ENCODE assay signal across 9 mouse cellular contexts in genomic region chr1:177639931-177640846, GRCm38 (mm10).
DNase-seq lines count a peak whose midpoint lies in the region; ATAC-seq lines count a peak whose summit lies in the region.
"Had no signal": no experiment of that assay in that cellular context is flagged by ENCODE, and none has a peak within 500 bp of the region (broad histone marks: within the 10 kb centered on the region; RNA-seq: fewer than 3 reads in every experiment).

No protein-coding gene starts in this region.

- H3K9me3 ChIP-seq in kidney, embryonic 16.5 days (ENCODE audit: low read length) = no peaks in the 10 kb centered on the region
- H3K9me3 ChIP-seq in embryonic facial prominence, embryonic 15.5 days (replicated peaks) = no peaks in the 10 kb centered on the region
- H3K9me3 ChIP-seq in limb, embryonic 12.5 days = no peaks in the 10 kb centered on the region
- H3K9me3 ChIP-seq: liver, embryonic 15.5 days had no signal

- H3K4me2 ChIP-seq in kidney, embryonic 16.5 days (replicated peaks; ENCODE audit: low read depth, low read length) = 0 out of 2 replicates have a peak overlapping the region, but pooled peaks have one; percentile 30
- peak overlapping the region; percentile 41 for H3K4me2 ChIP-seq in embryonic facial prominence, embryonic 15.5 days (replicated peaks)
- peak overlapping the region; percentile 56 for H3K4me2 ChIP-seq in limb, embryonic 12.5 days
- H3K4me2 ChIP-seq: liver, embryonic 15.5 days had no signal

- no peaks in the 10 kb centered on the region for H3K36me3 ChIP-seq in kidney, embryonic 16.5 days (ENCODE audit: insufficient read depth, low read length)
- no peaks in the 10 kb centered on the region for H3K36me3 ChIP-seq in embryonic facial prominence, embryonic 15.5 days
- H3K36me3 ChIP-seq in limb, embryonic 12.5 days = no peaks in the 10 kb centered on the region
- H3K36me3 ChIP-seq: liver, embryonic 15.5 days had no signal

- no peaks in the 10 kb centered on the region for H3K27me3 ChIP-seq in kidney, embryonic 16.5 days (ENCODE audit: insufficient read depth, low read length)
- H3K27me3 ChIP-seq in embryonic facial prominence, embryonic 15.5 days = no peaks in the 10 kb centered on the region
- no peaks in the 10 kb centered on the region for H3K27me3 ChIP-seq in limb, embryonic 12.5 days
- H3K27me3 ChIP-seq: liver, embryonic 15.5 days had no signal

- whole genome bisulfite sequencing in kidney, embryonic 16.5 days = 29% methylated on average over 20 of the region's 20 CpGs
- WGBS in embryonic facial prominence, embryonic 15.5 days = 17% methylated on average over 20 of the region's 20 CpGs
- 24% methylated on average over 20 of the region's 20 CpGs for WGBS in limb, embryonic 12.5 days

- peaks cover 35% of the 10 kb centered on the region for H3K4me1 ChIP-seq in kidney, embryonic 16.5 days (ENCODE audit: insufficient read depth, low read length)
- peaks cover 15% of the 10 kb centered on the region for H3K4me1 ChIP-seq in embryonic facial prominence, embryonic 15.5 days
- peaks cover 19% of the 10 kb centered on the region for H3K4me1 ChIP-seq in limb, embryonic 12.5 days (replicated peaks)
- H3K4me1 ChIP-seq: liver, embryonic 15.5 days had no signal

- H3K9ac ChIP-seq in kidney, embryonic 16.5 days (replicated peaks; ENCODE audit: low read length) = peak overlapping the region; percentile 31; the same call in 1 of the 2 replicates
- H3K9ac ChIP-seq in embryonic facial prominence, embryonic 15.5 days = no peak overlapping the region
- no peak overlapping the region for H3K9ac ChIP-seq in limb, embryonic 12.5 days (replicated peaks)
- H3K9ac ChIP-seq: liver, embryonic 15.5 days had no signal

- no peak for DNase-seq in kidney, adult 8-10 months
- peak; percentile 31 for DNase-seq in right cerebral cortex, postnatal 25 days
- DNase-seq in heart, adult 8-10 months (ENCODE audit: low spot score) = no peak
- no peak for DNase-seq in cerebellum, postnatal 4 days (ENCODE audit: low spot score in 2 of 2)
- no peak for DNase-seq in cerebellum, adult 18-20 months

- ATAC-seq in kidney, embryonic 16.5 days (ENCODE audit: low FRiP score, low TSS enrichment) = no peak
- ATAC-seq in embryonic facial prominence, embryonic 15.5 days (ENCODE audit: insufficient number of reproducible peaks, low FRiP score, low TSS enrichment, low read depth) = peak; percentile 49; the same call in 1 of the 2 replicates
- peak; percentile 79 for ATAC-seq in limb, embryonic 12.5 days (ENCODE audit: insufficient number of reproducible peaks, insufficient read depth, low FRiP score, low TSS enrichment, low read depth)

- H3K27ac ChIP-seq in kidney, embryonic 16.5 days (ENCODE audit: low read length) = 0 out of 2 replicates have a peak overlapping the region, but pooled peaks have one; percentile 12
- peak overlapping the region; percentile 48; the same call in 1 of the 2 replicates for H3K27ac ChIP-seq in embryonic facial prominence, embryonic 15.5 days (replicated peaks)
- H3K27ac ChIP-seq in limb, embryonic 12.5 days = peak overlapping the region; percentile 64; the same call in 1 of the 2 replicates
- H3K27ac ChIP-seq: liver, embryonic 15.5 days had no signal

- no peak overlapping the region for H3K4me3 ChIP-seq in kidney, embryonic 16.5 days (ENCODE audit: low read length)
- peak overlapping the region; percentile 13; the same call in 1 of the 2 replicates for H3K4me3 ChIP-seq in embryonic facial prominence, embryonic 15.5 days (replicated peaks)
- peak overlapping the region; percentile 26 for H3K4me3 ChIP-seq in limb, embryonic 12.5 days (replicated peaks)
- H3K4me3 ChIP-seq: liver, embryonic 15.5 days had no signal

Comparison
In these comparisons a context has a peak if more than half of its experiments do, and no peak if none do; other contexts are left out.
1. H3K27ac ChIP-seq: peak in every context shown above with its lines; median percentile 64 in limb, embryonic 12.5 days; 48 in embryonic facial prominence, embryonic 15.5 days; 12 in kidney, embryonic 16.5 days.